Mouse (Mus musculus) T-cell, adult 2 months (primary cell): ENCODE results near the gene Rpl5.

Source experiments
- DNase-seq: peaks from one replicate; pipeline ENCODE4 v3.0.0; 2022; ENCODE audit warnings: low spot score

Rpl5 gene

GRCm38 (mm10) chr5:107943526-107943925 lies 43.2 kb downstream of the Rpl5 start:
- no peak for DNase-seq

GRCm38 (mm10) chr5:107946475-107946874 lies 46.2 kb downstream of the Rpl5 start:
- DNase-seq: peak; percentile 37

GRCm38 (mm10) chr5:107947548-107947947 lies 47.2 kb downstream of the Rpl5 start:
- no peak for DNase-seq

GRCm38 (mm10) chr5:107948899-107949298 lies 48.6 kb downstream of the Rpl5 start:
- no peak for DNase-seq

- no peak for DNase-seq
These were observed 49.3 kb downstream of the Rpl5 start for GRCm38 (mm10) chr5:107949607-107950006.

GRCm38 (mm10) chr5:107950643-107951042 lies 50.3 kb downstream of the Rpl5 start:
- peak; percentile 48 for DNase-seq
